Mouse (Mus musculus) MEL (cell line): ENCODE data around the gene Tmcc3. TPM values are rescaled to one million over a fixed set of nuclear protein-coding genes. Genes with fewer than 3 reads are reported as not detected.
"Not testable (repeated sequence)": the region's sequence is repeated elsewhere in the genome, so short reads cannot be mapped to it uniquely, and the experiment has no call there.

Experiments used
- DNase-seq: peaks from one replicate; pipeline ENCODE4 v3.0.0; 2011; ENCODE audit warnings: low read depth, low spot score
- H3K27ac ChIP-seq: 2 replicates; pipeline ENCODE4 v1.5.1; 2012; ENCODE audit warnings: low read depth, mild to moderate bottlenecking, control low read depth, low read length, moderate library complexity; ENCODE audit not compliant: control insufficient read depth
- H3K27me3 ChIP-seq, 2 experiments: fragments of 150-350 bp in 1 of 2; sonication (generic) in 1 of 2; 2 replicates each; pipeline ENCODE4 v1.6.1; 2012; ENCODE audit warnings: low read length in 2 of 2, mild to moderate bottlenecking in 2 of 2, improper control_type of control experiment in 1 of 2, moderate library complexity in 1 of 2; ENCODE audit not compliant: insufficient read depth in 2 of 2, control insufficient read depth in 1 of 2
- H3K36me3 ChIP-seq, 2 experiments: 2 replicates each; pipeline ENCODE4 v1.6.1; 2012 to 2014; ENCODE audit warnings: low read length in 2 of 2, improper control_type of control experiment in 1 of 2, inconsistent platforms in 1 of 2, mild to moderate bottlenecking in 1 of 2; ENCODE audit not compliant: insufficient read depth in 2 of 2, control insufficient read depth in 1 of 2
- H3K4me1 ChIP-seq, 2 experiments: fragments of 150-350 bp in 1 of 2; sonication (generic) in 1 of 2; 2 replicates each; pipeline ENCODE4 v1.6.1; 2012; ENCODE audit warnings: low read length in 2 of 2, improper control_type of control experiment in 1 of 2, mild to moderate bottlenecking in 1 of 2; ENCODE audit not compliant: insufficient read depth in 2 of 2, control insufficient read depth in 1 of 2
- H3K4me3 ChIP-seq, 2 experiments: fragments of 150-350 bp in 1 of 2; sonication (generic) in 1 of 2; 2 replicates each; pipeline ENCODE4 v1.5.1; 2012; ENCODE audit warnings: low read depth in 2 of 2, low read length in 2 of 2, mild to moderate bottlenecking in 2 of 2, moderate library complexity in 2 of 2, control low read depth in 1 of 2, improper control_type of control experiment in 1 of 2; ENCODE audit not compliant: control insufficient read depth in 1 of 2, insufficient read depth in 1 of 2
- H3K79me2 ChIP-seq: 2 replicates; pipeline ENCODE4 v1.6.1; 2012; ENCODE audit warnings: mild to moderate bottlenecking, low read length, moderate library complexity; ENCODE audit not compliant: control insufficient read depth, poor library complexity, insufficient read depth
- H3K9ac ChIP-seq: 2 replicates; pipeline ENCODE4 v1.6.1; 2012; ENCODE audit warnings: low read depth, mild to moderate bottlenecking, control low read depth, low read length, moderate library complexity; ENCODE audit not compliant: control insufficient read depth, poor library complexity, severe bottlenecking
- H3K9me3 ChIP-seq: fragments of 150-350 bp; sonication (generic); replicated peaks from 2 replicates; pipeline ENCODE4 v1.6.1; 2012; ENCODE audit warnings: mild to moderate bottlenecking, low read length, improper control_type of control experiment, moderate library complexity; ENCODE audit not compliant: insufficient read depth
- CHD1 ChIP-seq: IDR thresholded peaks from 2 replicates; pipeline ENCODE4 v1.6.1; 2012; ENCODE audit warnings: low read depth, mild to moderate bottlenecking, inconsistent platforms, low read length, improper control_type of control experiment
- E2F4 ChIP-seq: IDR thresholded peaks from 2 replicates; pipeline ENCODE4 v1.6.1; 2011; ENCODE audit warnings: low read depth, low read length, improper control_type of control experiment, borderline replicate concordance
- ELF1 ChIP-seq: IDR thresholded peaks from 2 replicates; pipeline ENCODE4 v1.6.1; 2014; ENCODE audit warnings: low read depth, mild to moderate bottlenecking, inconsistent platforms, low read length, improper control_type of control experiment, moderate library complexity
- EP300 ChIP-seq, 2 experiments: IDR thresholded peaks; 2 replicates each; pipeline ENCODE4 v1.6.1; 2011; ENCODE audit warnings: improper control_type of control experiment in 2 of 2, low read length in 2 of 2, low read depth in 1 of 2, mild to moderate bottlenecking in 1 of 2
- ETS1 ChIP-seq: IDR thresholded peaks from 2 replicates; pipeline ENCODE4 v1.6.1; 2012; ENCODE audit warnings: low read depth, mild to moderate bottlenecking, inconsistent platforms, low read length, improper control_type of control experiment, moderate library complexity
- GATA1 ChIP-seq: IDR thresholded peaks from 2 replicates; pipeline ENCODE4 v1.6.1; 2011; ENCODE audit warnings: low read depth, low read length, improper control_type of control experiment
- JUND ChIP-seq: IDR thresholded peaks from 2 replicates; pipeline ENCODE4 v1.6.1; 2011; ENCODE audit warnings: low read depth, mild to moderate bottlenecking, improper control_type of control experiment, low read length
- MAZ ChIP-seq: IDR thresholded peaks from 2 replicates; pipeline ENCODE4 v1.6.1; 2012; ENCODE audit warnings: low read depth, mild to moderate bottlenecking, inconsistent platforms, low read length, improper control_type of control experiment
- MEF2A ChIP-seq: IDR thresholded peaks from 2 replicates; pipeline ENCODE4 v1.6.1; 2014; ENCODE audit warnings: low read depth, mild to moderate bottlenecking, inconsistent platforms, low read length, improper control_type of control experiment; ENCODE audit not compliant: poor library complexity, insufficient replicate concordance, severe bottlenecking; ENCODE audit errors: extremely low read depth
- NRF1 ChIP-seq: IDR thresholded peaks from 2 replicates; pipeline ENCODE4 v1.6.1; 2014; ENCODE audit warnings: low read depth, mild to moderate bottlenecking, inconsistent platforms, low read length, improper control_type of control experiment, moderate library complexity; ENCODE audit not compliant: poor library complexity, insufficient read depth, severe bottlenecking
- POLR2A ChIP-seq, 2 experiments: IDR thresholded peaks; 2 replicates each; pipeline ENCODE4 v1.6.1; 2011 to 2012; ENCODE audit warnings: low read length in 2 of 2, mild to moderate bottlenecking in 2 of 2, control low read depth in 1 of 2, improper control_type of control experiment in 1 of 2, low read depth in 1 of 2, moderate library complexity in 1 of 2; ENCODE audit not compliant: control insufficient read depth in 1 of 2, insufficient read depth in 1 of 2, poor library complexity in 1 of 2
- POLR2AphosphoS2 ChIP-seq: IDR thresholded peaks from 2 replicates; pipeline ENCODE4 v1.6.1; 2011; ENCODE audit warnings: low read length, improper control_type of control experiment
- RAD21 ChIP-seq: IDR thresholded peaks from 2 replicates; pipeline ENCODE4 v1.6.1; 2011; ENCODE audit warnings: mild to moderate bottlenecking, low read depth, low read length, improper control_type of control experiment
- RCOR1 ChIP-seq: IDR thresholded peaks from 2 replicates; pipeline ENCODE4 v1.6.1; 2012; ENCODE audit warnings: low read depth, mild to moderate bottlenecking, inconsistent platforms, low read length, improper control_type of control experiment
- SMC3 ChIP-seq: IDR thresholded peaks from 2 replicates; pipeline ENCODE4 v1.6.1; 2011; ENCODE audit warnings: low read depth, low read length, improper control_type of control experiment
- TAL1 ChIP-seq: IDR thresholded peaks from 2 replicates; pipeline ENCODE4 v1.6.1; 2012; ENCODE audit warnings: mild to moderate bottlenecking, inconsistent platforms, low read length, moderate library complexity, mixed read lengths
- TBP ChIP-seq: IDR thresholded peaks from 2 replicates; pipeline ENCODE4 v1.8.0; 2011; ENCODE audit warnings: low read depth, low read length, improper control_type of control experiment
- USF1 ChIP-seq: IDR thresholded peaks from 2 replicates; pipeline ENCODE4 v1.6.1; 2014; ENCODE audit warnings: low read depth, mild to moderate bottlenecking, inconsistent platforms, low read length, improper control_type of control experiment, moderate library complexity
- USF2 ChIP-seq, 2 experiments: IDR thresholded peaks; 2 replicates each; pipeline ENCODE4 v1.6.1; 2011 to 2012; ENCODE audit warnings: improper control_type of control experiment in 2 of 2, low read length in 2 of 2, borderline replicate concordance in 1 of 2, inconsistent platforms in 1 of 2, low read depth in 1 of 2, mild to moderate bottlenecking in 1 of 2; ENCODE audit not compliant: insufficient read depth in 1 of 2
- ZC3H11A ChIP-seq: IDR thresholded peaks from 2 replicates; pipeline ENCODE4 v1.6.1; 2012; ENCODE audit warnings: low read depth, mild to moderate bottlenecking, inconsistent platforms, low read length, improper control_type of control experiment
- ZKSCAN1 ChIP-seq: IDR thresholded peaks from 2 replicates; pipeline ENCODE4 v1.6.1; 2012; ENCODE audit warnings: low read depth, mild to moderate bottlenecking, inconsistent platforms, low read length, improper control_type of control experiment, moderate library complexity
- ZMIZ1 ChIP-seq: IDR thresholded peaks from 2 replicates; pipeline ENCODE4 v1.6.1; 2012; ENCODE audit warnings: low read depth, mild to moderate bottlenecking, inconsistent platforms, low read length, improper control_type of control experiment, moderate library complexity
- ZNF384 ChIP-seq: IDR thresholded peaks from 2 replicates; pipeline ENCODE4 v1.6.1; 2012; ENCODE audit warnings: low read depth, mild to moderate bottlenecking, inconsistent platforms, low read length, improper control_type of control experiment
- polyA plus RNA-seq, 2 experiments: library from polyadenylated mRNA; stranded (reverse) in 1 of 2; unstranded in 1 of 2; fragments of >175 nt in 1 of 2; fragments of >200 nt in 1 of 2; gene quantifications; 2 replicates each; pipeline versions ENCODE4 v1.2.1 to v1.2.4; 2012; ENCODE audit warnings: low replicate concordance in 2 of 2, low read depth in 1 of 2; ENCODE audit not compliant: insufficient read length in 2 of 2, insufficient read depth in 1 of 2, missing spikeins in 1 of 2
- total RNA-seq: library from RNA; depleted of rRNA; stranded (reverse); fragments of 300-350 nt; gene quantifications from 2 replicates; pipeline ENCODE4 v1.2.3, GENCODE M21; 2012

Gene Tmcc3
- total and polyA plus RNA-seq, 3 experiments = 1.3 to 2.6 TPM; not detected in 1

- no peak overlapping the region for H3K27ac ChIP-seq
- no peak for TF ChIP-seq RAD21
- no peak for TF ChIP-seq RCOR1
- TF ChIP-seq CHD1 = no peak
- no peak for TF ChIP-seq TAL1
- TF ChIP-seq MAZ = no peak
- no peak for TF ChIP-seq NRF1
- TF ChIP-seq ZC3H11A = no peak
- no peak for TF ChIP-seq POLR2A (IDR thresholded peaks at IDR 0.05; ENCODE audit: control insufficient read depth in 1 of 2, insufficient read depth in 1 of 2, low read depth in 1 of 2, low read length in 2 of 2, poor library complexity in 1 of 2)
- no peak for TF ChIP-seq POLR2AphosphoS2
- no peak for TF ChIP-seq E2F4
- TF ChIP-seq TBP = no peak
- TF ChIP-seq ZMIZ1 = no peak
- no peak for TF ChIP-seq USF1
- no peaks in the 10 kb centered on the region for H3K79me2 ChIP-seq
- no peak overlapping the region for H3K9ac ChIP-seq
- no peaks in the 10 kb centered on the region for H3K27me3 ChIP-seq
- peaks cover 0 to 2% of the 10 kb centered on the region in 2 experiments; a peak in 1 of 4 replicates for H3K36me3 ChIP-seq
- no peaks in the 10 kb centered on the region for H3K9me3 ChIP-seq
- H3K4me1 ChIP-seq = no peaks in the 10 kb centered on the region
- H3K4me3 ChIP-seq = no peak overlapping the region
- DNase-seq = no peak
Observed at GRCm38 (mm10) chr10:94595705-94596104, 284.0 kb downstream of the Tmcc3 start.

GRCm38 (mm10) chr10:94599846-94600245 is 288.1 kb downstream of the Tmcc3 start:
- not testable (repeated sequence) for H3K4me3 ChIP-seq, H3K27ac ChIP-seq, H3K9me3 ChIP-seq, H3K79me2 ChIP-seq, H3K9ac ChIP-seq, H3K4me1 ChIP-seq, H3K27me3 ChIP-seq, DNase-seq, H3K36me3 ChIP-seq

GRCm38 (mm10) chr10:94601034-94601433 is 289.3 kb downstream of the Tmcc3 start:
- H3K79me2 ChIP-seq = no peaks in the 10 kb centered on the region
- H3K27ac ChIP-seq = peak overlapping the region; percentile 39; the same call in 1 of the 2 replicates
- H3K9me3 ChIP-seq = no peaks in the 10 kb centered on the region
- TF ChIP-seq ELF1 (peak; percentile 60; the same call in 1 of the 2 replicates), JUND (peak; percentile 83), RAD21 (no peak), TBP (no peak), SMC3 (no peak), ETS1 (peak; percentile 56; the same call in 1 of the 2 replicates), MEF2A (no peak), ZKSCAN1 (no peak), EP300 (IDR thresholded peaks at IDR 0.05; ENCODE audit: low read depth in 1 of 2, low read length in 2 of 2) (peak; percentile 72 to 91), USF2 (IDR thresholded peaks at IDR 0.05; ENCODE audit: borderline replicate concordance in 1 of 2, insufficient read depth in 1 of 2, low read depth in 1 of 2, low read length in 2 of 2) (no peak), POLR2A (IDR thresholded peaks at IDR 0.05; ENCODE audit: control insufficient read depth in 1 of 2, insufficient read depth in 1 of 2, low read depth in 1 of 2, low read length in 2 of 2, poor library complexity in 1 of 2) (no peak), ZNF384 (no peak), NRF1 (no peak), GATA1 (peak; percentile 90), RCOR1 (peak; percentile 50; the same call in 1 of the 2 replicates), CHD1 (no peak)
- peaks cover 2 to 11% of the 10 kb centered on the region in 2 experiments for H3K4me1 ChIP-seq
- no peaks in the 10 kb centered on the region for H3K27me3 ChIP-seq
- no peak overlapping the region for H3K9ac ChIP-seq
- DNase-seq = peak; percentile 69
- peaks cover 0 to 8% of the 10 kb centered on the region in 2 experiments; a peak in 2 of 4 replicates for H3K36me3 ChIP-seq
- no peak overlapping the region for H3K4me3 ChIP-seq
